Mouse (Mus musculus) adrenal gland, postnatal 10 days (tissue): Measurements from ENCODE around the gene Hsd3b4. TPM values are rescaled to one million over a fixed set of nuclear protein-coding genes. Genes with fewer than 3 reads are reported as not detected.
"Not testable (repeated sequence)": the region's sequence is repeated elsewhere in the genome, so short reads cannot be mapped to it uniquely, and the experiment has no call there.

Source experiments
- DNase-seq: peaks from one replicate; pipeline ENCODE4 v3.0.0; 2021; ENCODE audit warnings: mixed read lengths
- long read RNA-seq, 2 experiments: library from polyadenylated mRNA; stranded (forward); transcript quantifications; one replicate each; pipeline ENCODE4 v2.0.0; 2021
- total RNA-seq, 2 experiments: library from RNA; stranded (reverse); gene quantifications; 2 replicates each; pipeline ENCODE4 v1.2.3; 2021

Gene Hsd3b4
- total RNA-seq, result not detected
- long read RNA-seq, experiment 1, result 0 reads
- long read RNA-seq, experiment 2, partial matches to known transcripts, result 0 of 5 reads
- long read RNA-seq, experiment 2, other reads (novel, unspliced or antisense), result 2 of 5 reads

GRCm38 (mm10) chr3:98510414-98510813 is at the start of gene Hsd3b4:
Hsd3b4 (minus strand) TSS chr3:98510514.
- not testable (repeated sequence) for DNase-seq

- DNase-seq, result not testable (repeated sequence)
Measured at GRCm38 (mm10) chr3:98550832-98551231, 40.5 kb upstream of the Hsd3b4 start.

- not testable (repeated sequence) for DNase-seq
Measured at GRCm38 (mm10) chr3:98550215-98550614, 39.9 kb upstream of the Hsd3b4 start.

- not testable (repeated sequence) for DNase-seq
Measured at GRCm38 (mm10) chr3:98548495-98548894, 38.2 kb upstream of the Hsd3b4 start.

- not testable (repeated sequence) for DNase-seq
Measured at GRCm38 (mm10) chr3:98547641-98548040, 37.3 kb upstream of the Hsd3b4 start.

- not testable (repeated sequence) for DNase-seq
Measured at GRCm38 (mm10) chr3:98524978-98525377, 14.7 kb upstream of the Hsd3b4 start.

GRCm38 (mm10) chr3:98524552-98524951 is 14.2 kb upstream of the Hsd3b4 start:
- DNase-seq, result not testable (repeated sequence)

- DNase-seq, result not testable (repeated sequence)
Measured at GRCm38 (mm10) chr3:98522779-98523178, 12.5 kb upstream of the Hsd3b4 start.

GRCm38 (mm10) chr3:98507229-98507628 is 3.1 kb downstream of the Hsd3b4 start:
- not testable (repeated sequence) for DNase-seq

- not testable (repeated sequence) for DNase-seq
Measured at GRCm38 (mm10) chr3:98497401-98497800, 12.9 kb downstream of the Hsd3b4 start.

- not testable (repeated sequence) for DNase-seq
Measured at GRCm38 (mm10) chr3:98496762-98497161, 13.6 kb downstream of the Hsd3b4 start.

GRCm38 (mm10) chr3:98495055-98495454 is 15.3 kb downstream of the Hsd3b4 start:
- DNase-seq, result not testable (repeated sequence)

- not testable (repeated sequence) for DNase-seq
Measured at GRCm38 (mm10) chr3:98494184-98494583, 16.1 kb downstream of the Hsd3b4 start.

- DNase-seq, result not testable (repeated sequence)
Measured at GRCm38 (mm10) chr3:98471499-98471898, 38.8 kb downstream of the Hsd3b4 start.

GRCm38 (mm10) chr3:98471057-98471456 is 39.3 kb downstream of the Hsd3b4 start:
- DNase-seq, result not testable (repeated sequence)

- DNase-seq, result not testable (repeated sequence)
Measured at GRCm38 (mm10) chr3:98469323-98469722, 41.0 kb downstream of the Hsd3b4 start.

- not testable (repeated sequence) for DNase-seq
Measured at GRCm38 (mm10) chr3:98457026-98457425, 53.3 kb downstream of the Hsd3b4 start, which contains the start of gene Gm4450. Gm4450 (minus strand) TSS chr3:98457126.

- not testable (repeated sequence) for DNase-seq
Measured at GRCm38 (mm10) chr3:98453786-98454185, 56.5 kb downstream of the Hsd3b4 start.

Other genes starting within 250 kb of the Hsd3b4 start
- 100 to 1,000 TPM; 157 to 462 TPM for gene Hmgcs2, start 230.1 kb downstream of the Hsd3b4 start, total RNA-seq
- gene Phgdh, start 170.5 kb downstream of the Hsd3b4 start, total RNA-seq, result 10 to 100 TPM; 32.4 to 33.0 TPM
- gene Zfp697, start 128.1 kb downstream of the Hsd3b4 start, total RNA-seq, result 1 to 10 TPM; 3.0 to 3.8 TPM
- gene Gm4450, start 53.4 kb downstream of the Hsd3b4 start, total RNA-seq, result 1 to 10 TPM; 1.2 TPM
- gene Gm10681, start 78.3 kb upstream of the Hsd3b4 start, total RNA-seq, result under 1 TPM; 0.57 to 0.67 TPM
- 1 to 10 TPM; 5.0 to 7.9 TPM for gene Hsd3b5, start 119.7 kb upstream of the Hsd3b4 start, total RNA-seq
- 1 to 10 TPM; 1.5 to 2.2 TPM for gene Hsd3b2, start 214.0 kb upstream of the Hsd3b4 start, total RNA-seq